Mouse (Mus musculus): ENCODE data around the gene Ddit4. TPM values are rescaled to one million over a fixed set of nuclear protein-coding genes. Genes with fewer than 3 reads are reported as not detected.

The Ddit4 gene
- polyA plus RNA-seq, 1 experiment from 2014 or later = 61.6 TPM

- 43% methylated on average over 13 of the region's 13 CpGs for WGBS
- Histone ChIP-seq H3K27me3 (no peaks in the 10 kb centered on the region), H3K9ac (peak overlapping the region; percentile 41; the same call in 1 of the 2 replicates), H3K4me2 (peak overlapping the region; percentile 41), H3K27ac (peak overlapping the region; percentile 74), H3K4me1 (peaks cover 22% of the 10 kb centered on the region), H3K36me3 (replicated peaks) (no peaks in the 10 kb centered on the region), H3K9me3 (no peaks in the 10 kb centered on the region), H3K4me3 (replicated peaks) (no peak overlapping the region)
- ATAC-seq (ENCODE audit: low FRiP score) = peak; percentile 73
These were observed 8.1 kb downstream of the Ddit4 start for GRCm38 (mm10) chr10:59943421-59943989.

- Histone ChIP-seq H3K9me3 (no peaks in the 10 kb centered on the region), H3K36me3 (replicated peaks) (no peaks in the 10 kb centered on the region), H3K27ac (peak overlapping the region; percentile 74), H3K9ac (peak overlapping the region; percentile 41), H3K4me1 (peaks cover 20% of the 10 kb centered on the region), H3K4me3 (replicated peaks) (peak overlapping the region; percentile 10; the same call in 1 of the 2 replicates), H3K4me2 (peak overlapping the region; percentile 41), H3K27me3 (no peaks in the 10 kb centered on the region)
- WGBS = 5% methylated on average over 16 of the region's 16 CpGs
- ATAC-seq (ENCODE audit: low FRiP score) = peak; percentile 71
These were observed 8.7 kb downstream of the Ddit4 start for GRCm38 (mm10) chr10:59942847-59943420.

- ATAC-seq (ENCODE audit: low FRiP score) = no peak
- H3K9ac ChIP-seq = peak overlapping the region; percentile 41
- peak overlapping the region; percentile 41 for H3K4me2 ChIP-seq
- no peaks in the 10 kb centered on the region for H3K27me3 ChIP-seq
- H3K36me3 ChIP-seq (replicated peaks) = no peaks in the 10 kb centered on the region
- peaks cover 20% of the 10 kb centered on the region for H3K4me1 ChIP-seq
- 58% methylated on average over 21 of the region's 21 CpGs for WGBS
- no peaks in the 10 kb centered on the region for H3K9me3 ChIP-seq
- peak overlapping the region; percentile 74; the same call in 1 of the 2 replicates for H3K27ac ChIP-seq
- peak overlapping the region; percentile 10; the same call in 1 of the 2 replicates for H3K4me3 ChIP-seq (replicated peaks)
These were observed 9.3 kb downstream of the Ddit4 start for GRCm38 (mm10) chr10:59942281-59942846.

DNA sequence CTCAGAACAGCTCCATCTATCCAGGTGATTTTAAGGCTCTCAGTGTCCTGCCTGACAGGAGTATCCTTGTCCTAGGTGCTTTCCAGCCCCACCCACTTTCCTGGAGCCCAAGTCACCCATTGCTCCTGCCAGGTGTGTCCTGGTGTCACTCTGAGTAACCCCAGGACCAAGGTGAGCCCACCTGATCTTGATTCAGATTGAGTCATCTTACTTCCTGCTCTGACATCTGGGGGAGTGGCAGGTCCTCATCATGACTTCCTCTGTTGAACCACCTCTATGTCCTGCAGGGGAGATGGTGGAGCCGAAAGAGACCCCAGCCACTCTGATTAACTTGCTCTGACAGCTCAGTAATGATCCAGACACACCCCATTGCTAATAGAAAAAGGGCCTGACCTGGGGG, 12.6 kb downstream of the Ddit4 start:
- H3K27ac ChIP-seq = no peak overlapping the region
- no peaks in the 10 kb centered on the region for H3K9me3 ChIP-seq
- WGBS = 47% methylated on average over 1 of the region's 1 CpGs
- no peak for ATAC-seq (ENCODE audit: low FRiP score)
- H3K4me3 ChIP-seq (replicated peaks) = no peak overlapping the region
- no peak overlapping the region for H3K4me2 ChIP-seq
- H3K27me3 ChIP-seq = no peaks in the 10 kb centered on the region
- H3K4me1 ChIP-seq = peaks cover 26% of the 10 kb centered on the region
- H3K36me3 ChIP-seq (replicated peaks) = no peaks in the 10 kb centered on the region
- H3K9ac ChIP-seq = no peak overlapping the region

DNA sequence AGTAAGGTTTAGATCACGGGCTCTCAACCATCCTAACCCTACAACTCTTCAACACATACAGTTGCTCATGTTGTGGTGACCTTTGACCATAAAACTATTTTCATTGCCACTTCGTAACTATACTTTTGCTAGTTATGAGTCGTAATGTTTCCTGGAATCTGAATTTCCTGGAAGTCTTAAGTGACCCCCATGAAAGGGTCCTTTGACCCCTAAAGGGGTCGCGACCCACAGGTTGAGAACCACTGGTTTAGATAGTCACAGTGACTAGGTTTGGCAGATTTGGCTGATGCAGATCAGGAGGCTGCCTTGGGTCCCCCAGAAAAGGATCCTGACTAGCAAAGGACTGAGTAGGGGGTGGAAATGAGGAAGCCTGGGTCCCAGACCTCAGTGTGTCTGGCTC, 13.0 kb downstream of the Ddit4 start:
- H3K4me1 ChIP-seq = peaks cover 24% of the 10 kb centered on the region
- H3K9me3 ChIP-seq = no peaks in the 10 kb centered on the region
- no peak for ATAC-seq (ENCODE audit: low FRiP score)
- H3K4me3 ChIP-seq (replicated peaks) = no peak overlapping the region
- no peaks in the 10 kb centered on the region for H3K36me3 ChIP-seq (replicated peaks)
- no peak overlapping the region for H3K27ac ChIP-seq
- no peak overlapping the region for H3K4me2 ChIP-seq
- WGBS = 87% methylated on average over 5 of the region's 5 CpGs
- no peak overlapping the region for H3K9ac ChIP-seq
- no peaks in the 10 kb centered on the region for H3K27me3 ChIP-seq

DNA sequence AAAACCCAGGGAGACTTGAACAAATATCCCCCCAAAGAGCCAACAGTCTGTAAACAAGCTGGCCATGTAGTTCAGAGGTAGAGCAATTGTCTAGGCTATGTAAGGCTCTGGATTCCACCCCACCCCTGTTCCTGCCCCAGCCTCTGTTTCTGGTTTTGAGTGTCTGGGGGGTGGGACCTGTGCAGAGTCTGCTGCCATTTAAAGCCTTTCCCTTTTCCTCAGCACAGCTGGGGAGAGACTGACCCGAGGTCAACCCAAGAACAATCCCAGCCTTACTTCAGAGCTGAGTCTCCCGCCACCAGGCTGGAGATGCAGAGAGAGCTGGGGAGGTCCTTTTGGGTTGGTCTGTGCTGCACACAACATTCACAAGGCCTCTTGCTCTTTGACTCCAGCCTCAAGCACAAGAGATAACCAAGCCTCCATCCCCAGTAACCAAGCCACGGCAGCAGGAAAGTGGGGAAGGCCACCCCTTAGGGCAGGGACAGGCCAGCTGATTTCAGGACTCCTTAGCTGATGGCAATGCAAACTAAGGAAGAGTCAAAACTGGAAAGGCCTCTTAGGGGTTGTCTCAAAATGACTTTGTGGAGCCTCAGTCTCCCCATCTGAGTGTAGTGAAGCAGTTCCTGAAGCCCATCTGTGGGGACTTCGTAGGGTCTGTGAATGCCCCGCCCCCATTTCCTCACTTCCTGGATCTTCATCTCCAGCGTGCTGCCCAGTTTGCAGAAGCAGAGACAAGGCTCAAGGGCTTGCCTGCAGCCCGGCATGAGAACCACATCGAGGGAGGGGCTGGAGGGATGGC, 15.4 kb downstream of the Ddit4 start:
- H3K9me3 ChIP-seq = no peaks in the 10 kb centered on the region
- H3K4me1 ChIP-seq = peaks cover 6% of the 10 kb centered on the region
- no peaks in the 10 kb centered on the region for H3K36me3 ChIP-seq (replicated peaks)
- H3K4me3 ChIP-seq (replicated peaks) = no peak overlapping the region
- 55% methylated on average over 8 of the region's 8 CpGs for WGBS
- no peak for ATAC-seq (ENCODE audit: low FRiP score)
- H3K27ac ChIP-seq = peak overlapping the region; percentile 54; the same call in 1 of the 2 replicates
- H3K9ac ChIP-seq = no peak overlapping the region
- H3K27me3 ChIP-seq = no peaks in the 10 kb centered on the region
- no peak overlapping the region for H3K4me2 ChIP-seq

DNA sequence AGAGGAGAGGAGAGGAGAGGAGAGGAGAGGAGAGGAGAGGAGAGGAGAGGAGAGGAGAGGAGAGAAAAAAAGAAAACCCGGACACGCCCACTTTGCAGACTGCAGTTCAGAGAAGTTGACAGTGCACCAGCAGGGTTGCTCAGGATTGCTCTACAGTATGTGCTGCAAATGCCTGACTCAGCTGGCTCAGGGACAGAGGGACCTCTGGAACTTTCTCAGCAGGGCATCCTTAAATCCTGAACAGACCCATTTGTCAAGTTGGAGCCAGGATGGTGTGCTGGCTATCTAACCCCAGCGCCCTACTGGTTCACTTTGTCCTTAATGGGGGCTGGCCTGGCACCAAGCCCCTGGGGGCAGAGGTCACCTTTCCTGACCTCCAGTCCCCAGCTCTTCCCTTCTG, 17.6 kb downstream of the Ddit4 start:
- Histone ChIP-seq H3K4me1 (peaks cover 13% of the 10 kb centered on the region), H3K4me2 (no peak overlapping the region), H3K9ac (no peak overlapping the region), H3K4me3 (replicated peaks) (no peak overlapping the region), H3K27ac (no peak overlapping the region), H3K9me3 (no peaks in the 10 kb centered on the region), H3K27me3 (no peaks in the 10 kb centered on the region), H3K36me3 (replicated peaks) (no peaks in the 10 kb centered on the region)
- WGBS = 43% methylated on average over 3 of the region's 3 CpGs
- no peak for ATAC-seq (ENCODE audit: low FRiP score)

DNA sequence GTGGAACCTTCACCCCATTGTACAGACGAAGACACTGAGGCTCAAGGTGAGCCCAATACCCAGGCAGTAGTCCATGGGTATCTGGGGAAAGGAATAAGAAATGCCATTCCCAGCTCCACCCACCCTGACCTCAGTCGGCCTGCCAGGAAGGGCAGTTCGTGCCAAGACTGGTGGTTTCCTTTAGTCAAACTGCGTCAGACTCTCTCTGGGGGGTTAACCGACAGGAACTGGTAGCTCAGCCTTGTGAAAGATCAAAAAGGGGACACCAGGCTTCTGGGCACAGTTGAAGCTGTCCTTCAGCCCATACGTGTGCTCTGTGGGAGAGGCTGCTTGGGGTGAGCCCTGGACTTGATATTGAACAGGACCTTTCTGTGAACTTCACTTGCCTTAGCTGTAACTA, 19.1 kb downstream of the Ddit4 start:
- H3K4me2 ChIP-seq = no peak overlapping the region
- ATAC-seq (ENCODE audit: low FRiP score) = no peak
- H3K36me3 ChIP-seq (replicated peaks) = no peaks in the 10 kb centered on the region
- H3K4me3 ChIP-seq (replicated peaks) = no peak overlapping the region
- 84% methylated on average over 6 of the region's 6 CpGs for WGBS
- no peaks in the 10 kb centered on the region for H3K9me3 ChIP-seq
- no peak overlapping the region for H3K9ac ChIP-seq
- H3K27me3 ChIP-seq = no peaks in the 10 kb centered on the region
- no peak overlapping the region for H3K27ac ChIP-seq
- H3K4me1 ChIP-seq = peaks cover 13% of the 10 kb centered on the region

GRCm38 (mm10) chr10:59930996-59931395, 20.6 kb downstream of the Ddit4 start:
- Histone ChIP-seq H3K36me3 (replicated peaks) (no peaks in the 10 kb centered on the region), H3K9me3 (no peaks in the 10 kb centered on the region), H3K9ac (no peak overlapping the region), H3K27me3 (no peaks in the 10 kb centered on the region), H3K4me2 (no peak overlapping the region), H3K4me3 (replicated peaks) (no peak overlapping the region), H3K4me1 (peaks cover 8% of the 10 kb centered on the region), H3K27ac (no peak overlapping the region)
- WGBS = 32% methylated on average over 10 of the region's 10 CpGs
- ATAC-seq (ENCODE audit: low FRiP score) = peak; percentile 67

- WGBS = 90% methylated on average over 7 of the region's 7 CpGs
- Histone ChIP-seq H3K9ac (no peak overlapping the region), H3K4me2 (no peak overlapping the region), H3K27me3 (no peaks in the 10 kb centered on the region), H3K9me3 (no peaks in the 10 kb centered on the region), H3K27ac (no peak overlapping the region), H3K4me3 (replicated peaks) (no peak overlapping the region), H3K36me3 (replicated peaks) (no peaks in the 10 kb centered on the region), H3K4me1 (peaks cover 6% of the 10 kb centered on the region; the same call in 1 of the 2 replicates)
- ATAC-seq (ENCODE audit: low FRiP score) = no peak
These were observed 22.4 kb downstream of the Ddit4 start for GRCm38 (mm10) chr10:59929205-59929604.

DNA sequence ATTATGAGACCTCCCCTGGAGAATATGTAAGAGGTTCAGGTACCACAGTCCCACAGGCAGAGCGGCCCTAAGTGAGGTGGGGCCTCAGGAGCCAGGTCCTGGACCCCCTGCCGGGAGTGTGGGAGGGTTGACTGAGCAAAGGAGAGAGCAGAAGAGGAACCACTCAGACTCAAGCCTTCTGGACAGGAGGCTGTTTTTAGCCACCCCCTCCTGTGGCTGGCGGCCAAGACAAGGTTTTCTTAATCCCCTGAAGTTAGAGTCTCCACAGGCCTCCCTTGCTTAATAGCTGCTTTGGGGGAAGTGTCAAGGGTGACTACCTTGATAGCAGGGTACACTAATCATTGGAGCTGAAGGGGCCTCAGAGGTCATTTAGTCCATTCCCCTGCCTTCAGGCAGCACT, 27.3 kb downstream of the Ddit4 start:
- 27% methylated on average over 3 of the region's 3 CpGs for WGBS
- Histone ChIP-seq H3K9ac (no peak overlapping the region), H3K27me3 (no peaks in the 10 kb centered on the region), H3K9me3 (no peaks in the 10 kb centered on the region), H3K36me3 (replicated peaks) (no peaks in the 10 kb centered on the region), H3K4me3 (replicated peaks) (no peak overlapping the region), H3K4me1 (peaks cover 27% of the 10 kb centered on the region), H3K4me2 (no peak overlapping the region), H3K27ac (no peak overlapping the region)
- no peak for ATAC-seq (ENCODE audit: low FRiP score)

GRCm38 (mm10) chr10:59923493-59923892, 28.1 kb downstream of the Ddit4 start:
- no peak for ATAC-seq (ENCODE audit: low FRiP score)
- no peak overlapping the region for H3K27ac ChIP-seq

More at GRCm38 (mm10) chr10:59923493-59923892, 28.1 kb downstream of the Ddit4 start:
- H3K27me3 ChIP-seq = no peaks in the 10 kb centered on the region
- H3K36me3 ChIP-seq (replicated peaks) = no peaks in the 10 kb centered on the region
- H3K9me3 ChIP-seq = no peaks in the 10 kb centered on the region
- H3K4me1 ChIP-seq = peaks cover 27% of the 10 kb centered on the region
- 83% methylated on average over 2 of the region's 2 CpGs for WGBS
- no peak overlapping the region for H3K4me3 ChIP-seq (replicated peaks)
- H3K4me2 ChIP-seq = no peak overlapping the region
- H3K9ac ChIP-seq = no peak overlapping the region
